Mouse (Mus musculus): ENCODE measurements at regions not wholly inside any gene's neighbourhood (a gene's known extent, or its start where the extent isn't known, plus 50 kb on each side); places are given as distances from the start of the nearest gene placed in this dataset.

DNA sequence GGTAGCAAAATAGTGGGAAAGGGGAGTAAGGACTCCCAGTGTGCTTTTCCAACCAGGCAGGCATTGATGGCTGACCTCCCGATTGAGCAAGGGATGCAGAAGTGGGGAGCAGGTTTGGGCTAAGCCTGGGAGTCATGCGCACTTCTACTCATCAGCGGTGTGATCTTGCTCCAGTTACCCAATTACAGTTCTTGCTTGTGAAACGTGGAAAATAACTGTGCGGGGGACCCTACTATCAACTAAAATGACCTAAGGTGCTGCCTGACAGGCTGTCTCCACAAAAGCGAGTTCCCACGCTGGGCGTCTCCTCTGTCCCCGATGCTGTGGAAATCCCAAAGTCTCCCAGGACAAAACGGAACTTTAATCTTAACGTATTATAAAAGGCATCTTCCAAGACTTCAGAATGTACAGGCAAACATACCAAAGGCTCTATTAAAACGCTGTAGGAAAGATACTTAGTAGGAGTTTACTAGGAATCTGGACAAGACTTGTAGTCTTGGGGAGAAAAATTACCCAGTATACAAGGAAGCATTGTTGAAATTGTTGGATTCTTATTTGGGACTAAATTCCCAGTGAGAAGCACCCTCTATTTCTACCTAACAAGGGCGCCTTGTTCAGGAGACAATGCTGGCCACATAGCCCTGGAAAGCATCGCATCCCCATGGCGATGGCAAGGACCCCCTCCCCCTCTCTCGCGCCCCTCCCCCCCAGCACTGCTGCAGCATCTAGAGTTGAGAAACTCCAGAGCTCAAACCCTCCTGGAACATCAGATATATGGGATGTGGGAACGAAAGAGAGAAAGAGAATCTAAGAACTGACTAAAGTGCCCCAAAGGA lies 65.6 kb upstream of the Cep78 start:
- TF ChIP-seq EP300 (IDR thresholded peaks at IDR 0.05) (no peak), CTCF (IDR thresholded peaks at IDR 0.05) (no peak)

Data from lung, postnatal 0 days (tissue).